Mouse (Mus musculus): Measurements from ENCODE around the gene Gatad2b. TPM values are rescaled to one million over a fixed set of nuclear protein-coding genes. Genes with fewer than 3 reads are reported as not detected.

Gatad2b gene
- total and polyA plus RNA-seq, 2 experiments = 6.3 to 7.1 TPM

- H3K36me3 ChIP-seq (ENCODE audit: control insufficient read depth, insufficient read depth, low read length) = peaks cover 12% of the 10 kb centered on the region; the same call in 1 of the 2 replicates
- H3K4me1 ChIP-seq (ENCODE audit: control insufficient read depth, insufficient read depth, low read length) = peaks cover 2% of the 10 kb centered on the region; the same call in 1 of the 2 replicates
- H3K27ac ChIP-seq (replicated peaks; ENCODE audit: insufficient read depth, low read depth, low read length) = no peak overlapping the region
- H3K9ac ChIP-seq (ENCODE audit: low read depth, low read length) = no peak overlapping the region
- DNase-seq (ENCODE audit: extremely low read depth, low read depth, low spot score) = no peak
- TF ChIP-seq CTCF (IDR thresholded peaks at IDR 0.05; ENCODE audit: low read depth, low read length) (no peak), POLR2A (IDR thresholded peaks at IDR 0.05; ENCODE audit: extremely low read depth, insufficient read depth, low read length) (no peak)
- H3K27me3 ChIP-seq (ENCODE audit: control insufficient read depth, insufficient read depth, low read length) = no peaks in the 10 kb centered on the region; the same call in 1 of the 2 replicates
- no peaks in the 10 kb centered on the region for H3K79me2 ChIP-seq (ENCODE audit: control insufficient read depth, insufficient read depth, low read length)
- no peak overlapping the region for H3K4me3 ChIP-seq (ENCODE audit: insufficient read depth, low read depth, low read length)
- 90% methylated on average over 8 of the region's 8 CpGs for WGBS
Measured at GRCm38 (mm10) chr3:90391941-90392340, 99.0 kb downstream of the Gatad2b start.

- Histone ChIP-seq H3K27ac (replicated peaks; ENCODE audit: insufficient read depth, low read depth, low read length) (no peak overlapping the region), H3K36me3 (ENCODE audit: control insufficient read depth, insufficient read depth, low read length) (peaks cover 12% of the 10 kb centered on the region; the same call in 1 of the 2 replicates), H3K27me3 (ENCODE audit: control insufficient read depth, insufficient read depth, low read length) (no peaks in the 10 kb centered on the region; the same call in 1 of the 2 replicates), H3K79me2 (ENCODE audit: control insufficient read depth, insufficient read depth, low read length) (no peaks in the 10 kb centered on the region), H3K4me1 (ENCODE audit: control insufficient read depth, insufficient read depth, low read length) (peaks cover 2% of the 10 kb centered on the region; the same call in 1 of the 2 replicates), H3K4me3 (ENCODE audit: insufficient read depth, low read depth, low read length) (no peak overlapping the region), H3K9ac (ENCODE audit: low read depth, low read length) (no peak overlapping the region)
- no peak for DNase-seq (ENCODE audit: extremely low read depth, low read depth, low spot score)
- 99% methylated on average over 3 of the region's 3 CpGs for WGBS
- no peak for TF ChIP-seq CTCF (IDR thresholded peaks at IDR 0.05; ENCODE audit: low read depth, low read length)
- no peak for TF ChIP-seq POLR2A (IDR thresholded peaks at IDR 0.05; ENCODE audit: extremely low read depth, insufficient read depth, low read length)
Measured at GRCm38 (mm10) chr3:90392661-90393060, 99.7 kb downstream of the Gatad2b start.

- Histone ChIP-seq H3K4me3 (ENCODE audit: insufficient read depth, low read depth, low read length) (no peak overlapping the region), H3K9ac (ENCODE audit: low read depth, low read length) (no peak overlapping the region), H3K27ac (replicated peaks; ENCODE audit: insufficient read depth, low read depth, low read length) (no peak overlapping the region), H3K27me3 (ENCODE audit: control insufficient read depth, insufficient read depth, low read length) (no peaks in the 10 kb centered on the region), H3K36me3 (ENCODE audit: control insufficient read depth, insufficient read depth, low read length) (peaks cover 25% of the 10 kb centered on the region; the same call in 1 of the 2 replicates), H3K79me2 (ENCODE audit: control insufficient read depth, insufficient read depth, low read length) (no peaks in the 10 kb centered on the region), H3K4me1 (ENCODE audit: control insufficient read depth, insufficient read depth, low read length) (no peaks in the 10 kb centered on the region)
- TF ChIP-seq POLR2A (IDR thresholded peaks at IDR 0.05; ENCODE audit: extremely low read depth, insufficient read depth, low read length) = no peak
- TF ChIP-seq CTCF (IDR thresholded peaks at IDR 0.05; ENCODE audit: low read depth, low read length) = no peak
- no peak for DNase-seq (ENCODE audit: extremely low read depth, low read depth, low spot score)
- WGBS = 84% methylated on average over 3 of the region's 3 CpGs
Measured at GRCm38 (mm10) chr3:90395629-90396028, 102.7 kb downstream of the Gatad2b start.

GRCm38 (mm10) chr3:90400993-90401392, 108.0 kb downstream of the Gatad2b start:
- Histone ChIP-seq H3K27me3 (ENCODE audit: control insufficient read depth, insufficient read depth, low read length) (no peaks in the 10 kb centered on the region), H3K4me1 (ENCODE audit: control insufficient read depth, insufficient read depth, low read length) (no peaks in the 10 kb centered on the region), H3K4me3 (ENCODE audit: insufficient read depth, low read depth, low read length) (no peak overlapping the region), H3K79me2 (ENCODE audit: control insufficient read depth, insufficient read depth, low read length) (no peaks in the 10 kb centered on the region), H3K9ac (ENCODE audit: low read depth, low read length) (no peak overlapping the region), H3K36me3 (ENCODE audit: control insufficient read depth, insufficient read depth, low read length) (peaks cover 53% of the 10 kb centered on the region), H3K27ac (replicated peaks; ENCODE audit: insufficient read depth, low read depth, low read length) (no peak overlapping the region)
- no peak for DNase-seq (ENCODE audit: extremely low read depth, low read depth, low spot score)
- WGBS = 89% methylated on average over 4 of the region's 4 CpGs
- no peak for TF ChIP-seq POLR2A (IDR thresholded peaks at IDR 0.05; ENCODE audit: extremely low read depth, insufficient read depth, low read length)
- TF ChIP-seq CTCF (IDR thresholded peaks at IDR 0.05; ENCODE audit: low read depth, low read length) = no peak

GRCm38 (mm10) chr3:90404121-90404520, 111.1 kb downstream of the Gatad2b start:
- H3K9ac ChIP-seq (ENCODE audit: low read depth, low read length) = no peak overlapping the region
- TF ChIP-seq POLR2A (IDR thresholded peaks at IDR 0.05; ENCODE audit: extremely low read depth, insufficient read depth, low read length) (no peak), CTCF (IDR thresholded peaks at IDR 0.05; ENCODE audit: low read depth, low read length) (no peak)
- no peaks in the 10 kb centered on the region for H3K79me2 ChIP-seq (ENCODE audit: control insufficient read depth, insufficient read depth, low read length)
- 92% methylated on average over 3 of the region's 3 CpGs for WGBS
- H3K27ac ChIP-seq (replicated peaks; ENCODE audit: insufficient read depth, low read depth, low read length) = no peak overlapping the region
- no peaks in the 10 kb centered on the region for H3K4me1 ChIP-seq (ENCODE audit: control insufficient read depth, insufficient read depth, low read length)
- no peak for DNase-seq (ENCODE audit: extremely low read depth, low read depth, low spot score)
- no peak overlapping the region for H3K4me3 ChIP-seq (ENCODE audit: insufficient read depth, low read depth, low read length)
- H3K27me3 ChIP-seq (ENCODE audit: control insufficient read depth, insufficient read depth, low read length) = no peaks in the 10 kb centered on the region
- H3K36me3 ChIP-seq (ENCODE audit: control insufficient read depth, insufficient read depth, low read length) = peaks cover 73% of the 10 kb centered on the region

GRCm38 (mm10) chr3:90404609-90405008, 111.6 kb downstream of the Gatad2b start:
- H3K27me3 ChIP-seq (ENCODE audit: control insufficient read depth, insufficient read depth, low read length) = no peaks in the 10 kb centered on the region
- no peaks in the 10 kb centered on the region for H3K4me1 ChIP-seq (ENCODE audit: control insufficient read depth, insufficient read depth, low read length)
- no peak overlapping the region for H3K4me3 ChIP-seq (ENCODE audit: insufficient read depth, low read depth, low read length)
- no peak for DNase-seq (ENCODE audit: extremely low read depth, low read depth, low spot score)
- no peak overlapping the region for H3K27ac ChIP-seq (replicated peaks; ENCODE audit: insufficient read depth, low read depth, low read length)
- H3K36me3 ChIP-seq (ENCODE audit: control insufficient read depth, insufficient read depth, low read length) = peaks cover 72% of the 10 kb centered on the region
- TF ChIP-seq POLR2A (IDR thresholded peaks at IDR 0.05; ENCODE audit: extremely low read depth, insufficient read depth, low read length) (no peak), CTCF (IDR thresholded peaks at IDR 0.05; ENCODE audit: low read depth, low read length) (no peak)
- H3K9ac ChIP-seq (ENCODE audit: low read depth, low read length) = no peak overlapping the region
- WGBS = 86% methylated on average over 4 of the region's 4 CpGs
- H3K79me2 ChIP-seq (ENCODE audit: control insufficient read depth, insufficient read depth, low read length) = no peaks in the 10 kb centered on the region
